ENCODE assay signal across 8 mouse cellular contexts in genomic region chr3:50442341-50443292, GRCm38 (mm10). TPM values are rescaled to one million over a fixed set of nuclear protein-coding genes. Genes with fewer than 3 reads are reported as not detected.
DNase-seq lines count a peak whose midpoint lies in the region; ATAC-seq and TF ChIP-seq lines count a peak whose summit lies in the region.

No protein-coding gene starts in this region.

- no peaks in the 10 kb centered on the region for H3K36me3 ChIP-seq in lung, embryonic 14.5 days (ENCODE audit: insufficient read depth)
- no peaks in the 10 kb centered on the region for H3K36me3 ChIP-seq in embryonic facial prominence, embryonic 13.5 days
- H3K36me3 ChIP-seq in intestine, embryonic 14.5 days (ENCODE audit: control insufficient read depth, insufficient read depth, low read length) = no peaks in the 10 kb centered on the region

- H3K4me3 ChIP-seq in lung, embryonic 14.5 days (ENCODE audit: low read depth, low read length) = peak overlapping the region; percentile 30
- H3K4me3 ChIP-seq in embryonic facial prominence, embryonic 13.5 days = peak overlapping the region; percentile 40
- no peak overlapping the region for H3K4me3 ChIP-seq in intestine, embryonic 14.5 days (ENCODE audit: low read depth, low read length)

- H3K4me2 ChIP-seq in lung, embryonic 14.5 days = peak overlapping the region; percentile 79
- H3K4me2 ChIP-seq in embryonic facial prominence, embryonic 13.5 days = peak overlapping the region; percentile 69
- peak overlapping the region; percentile 79 for H3K4me2 ChIP-seq in intestine, embryonic 14.5 days (ENCODE audit: low read length)

- H3K27me3 ChIP-seq in lung, embryonic 14.5 days (ENCODE audit: insufficient read depth, low read length) = no peaks in the 10 kb centered on the region
- H3K27me3 ChIP-seq in embryonic facial prominence, embryonic 13.5 days = no peaks in the 10 kb centered on the region
- no peaks in the 10 kb centered on the region for H3K27me3 ChIP-seq in intestine, embryonic 14.5 days (replicated peaks; ENCODE audit: control insufficient read depth, insufficient read depth, low read length)

- peak; percentile 62; the same call in 1 of the 2 replicates for ATAC-seq in lung, embryonic 14.5 days (ENCODE audit: insufficient read depth)
- no peak for ATAC-seq in embryonic facial prominence, embryonic 13.5 days (ENCODE audit: insufficient number of reproducible peaks, insufficient read depth, low FRiP score, low TSS enrichment, low read depth)
- ATAC-seq in intestine, embryonic 14.5 days (replicated peaks; ENCODE audit: low FRiP score, low TSS enrichment, low read depth) = no peak
- ATAC-seq in megakaryocyte progenitor cell, adult 5-6 weeks (replicated peaks; ENCODE audit: poor library complexity) = no peak

- H3K4me1 ChIP-seq in lung, embryonic 14.5 days (ENCODE audit: insufficient read depth) = no peaks in the 10 kb centered on the region
- peaks cover 8% of the 10 kb centered on the region for H3K4me1 ChIP-seq in embryonic facial prominence, embryonic 13.5 days
- H3K4me1 ChIP-seq in intestine, embryonic 14.5 days (replicated peaks; ENCODE audit: control insufficient read depth, insufficient read depth, low read length) = no peaks in the 10 kb centered on the region

- H3K27ac ChIP-seq in lung, embryonic 14.5 days (ENCODE audit: low read depth) = no peak overlapping the region
- H3K27ac ChIP-seq in embryonic facial prominence, embryonic 13.5 days = no peak overlapping the region
- no peak overlapping the region for H3K27ac ChIP-seq in intestine, embryonic 14.5 days (ENCODE audit: low read depth)

- no peaks in the 10 kb centered on the region for H3K9me3 ChIP-seq in lung, embryonic 14.5 days (ENCODE audit: low read depth, low read length)
- no peaks in the 10 kb centered on the region for H3K9me3 ChIP-seq in embryonic facial prominence, embryonic 13.5 days
- no peaks in the 10 kb centered on the region for H3K9me3 ChIP-seq in intestine, embryonic 14.5 days (ENCODE audit: control insufficient read depth, low read length)

- DNase-seq in lung, embryonic 14.5 days = no peak
- no peak for DNase-seq in lung, postnatal 25 days (ENCODE audit: low spot score)
- DNase-seq in intestine, embryonic 14.5 days (ENCODE audit: low spot score) = no peak
- DNase-seq in naive thymus-derived CD4-positive, alpha-beta T cell, adult 2 months (ENCODE audit: low read depth) = peak; percentile 14
- no peak for DNase-seq in left cerebral cortex, adult 18-20 months (ENCODE audit: low spot score in 2 of 2)
- DNase-seq in cerebellum, postnatal 14 days = no peak

- no peak overlapping the region for H3K9ac ChIP-seq in lung, embryonic 14.5 days
- H3K9ac ChIP-seq in embryonic facial prominence, embryonic 13.5 days = 0 out of 2 replicates have a peak overlapping the region, but pooled peaks have one; percentile 59
- peak overlapping the region; percentile 29; the same call in 1 of the 2 replicates for H3K9ac ChIP-seq in intestine, embryonic 14.5 days (ENCODE audit: low read length)

- no peak for TF ChIP-seq CTCF in lung, embryonic 14.5 days (IDR thresholded peaks at IDR 0.05; ENCODE audit: low read depth)

- 67% methylated on average over 19 of the region's 19 CpGs for WGBS in lung, embryonic 14.5 days
- 51% methylated on average over 19 of the region's 19 CpGs for WGBS in embryonic facial prominence, embryonic 13.5 days
- 80% methylated on average over 19 of the region's 19 CpGs for WGBS in intestine, embryonic 14.5 days

RNA-seq across cellular contexts. Expression of gene Slc7a11, which starts 0.8 kb away (rescaled TPM):
- 0.11 and 0.16 TPM in 2 replicates for polyA plus RNA-seq in lung, embryonic 14.5 days (2014; fragmentation: Nextera tagmentation; extraction: Ambion mirVana)
- polyA plus RNA-seq in embryonic facial prominence, embryonic 13.5 days (2015; fragmentation: Nextera tagmentation; extraction: Ambion mirVana) = 1.1 TPM in 2 replicates
- 0.20 and 0.24 TPM in 2 replicates for polyA plus RNA-seq in intestine, embryonic 14.5 days (2014; fragmentation: Nextera tagmentation; extraction: Ambion mirVana)
- total RNA-seq in left cerebral cortex, adult 18-20 months (2021) = 10 to 100 TPM; 24.4 to 29.0 TPM
- 1.4 and 2.0 TPM in 2 replicates for total RNA-seq in megakaryocyte progenitor cell, adult 5-6 weeks (2015)
- 1.7 and 4.7 TPM in 2 replicates for total RNA-seq in megakaryocyte progenitor cell, adult 5-6 weeks (2017)
